Mouse (Mus musculus): ENCODE measurements around the gene Hnf1b. TPM values are rescaled to one million over a fixed set of nuclear protein-coding genes. Genes with fewer than 3 reads are reported as not detected.

Gene Hnf1b
- total and polyA plus RNA-seq, 3 experiments = 0.11 to 3.0 (median 0.42) TPM

- TF ChIP-seq NRF1 (IDR thresholded peaks at IDR 0.05; ENCODE audit: low read depth, low read length) (no peak), SMC3 (IDR thresholded peaks at IDR 0.05; ENCODE audit: low read depth, low read length) (no peak; the same call in 1 of the 2 replicates), MEF2A (IDR thresholded peaks at IDR 0.05; ENCODE audit: borderline replicate concordance, low read depth, low read length) (peak; percentile 58; the same call in 1 of the 2 replicates), CTCF (conservative IDR thresholded peaks at IDR 0.05 in 1 of 2, IDR thresholded peaks at IDR 0.05 in 1 of 2; ENCODE audit: low read depth in 2 of 2, low read length in 2 of 2) (no peak), JUND (conservative IDR thresholded peaks at IDR 0.05; ENCODE audit: low read depth, low read length) (peak; percentile 93), POLR2AphosphoS2 (IDR thresholded peaks at IDR 0.05; ENCODE audit: low read depth, low read length) (no peak), TCF12 (IDR thresholded peaks at IDR 0.05; ENCODE audit: low read depth, low read length) (peak; percentile 70; the same call in 1 of the 2 replicates), SIN3A (IDR thresholded peaks at IDR 0.05; ENCODE audit: low read length) (peak; percentile 71; the same call in 1 of the 2 replicates), E2F4 (IDR thresholded peaks at IDR 0.05; ENCODE audit: insufficient replicate concordance, low read depth, low read length) (no peak)
Observed at GRCm38 (mm10) chr11:83833959-83834496, 15.8 kb upstream of the Hnf1b start (continued).

- no peak overlapping the region for H3K4me3 ChIP-seq (replicated peaks in 1 of 3; ENCODE audit: low read depth in 2 of 3, low read length in 2 of 3, poor library complexity in 1 of 3)
- no peaks in the 10 kb centered on the region for H3K36me3 ChIP-seq (replicated peaks in 1 of 2; ENCODE audit: control insufficient read depth in 1 of 2, insufficient read depth in 1 of 2, low read length in 1 of 2)
- no peaks in the 10 kb centered on the region for H3K79me2 ChIP-seq (replicated peaks; ENCODE audit: control insufficient read depth, extremely low read depth, insufficient read depth, poor library complexity, severe bottlenecking)
- no peak for DNase-seq (ENCODE audit: extremely low read depth)
- TF ChIP-seq RAD21 (IDR thresholded peaks at IDR 0.05; ENCODE audit: low read depth, low read length) (no peak), MYC (IDR thresholded peaks at IDR 0.05; ENCODE audit: low read depth, low read length) (no peak), MAX (IDR thresholded peaks at IDR 0.05; ENCODE audit: low read length) (no peak), CTCF (conservative IDR thresholded peaks at IDR 0.05 in 1 of 2, IDR thresholded peaks at IDR 0.05 in 1 of 2; ENCODE audit: low read depth in 2 of 2, low read length in 2 of 2) (no peak), MAZ (IDR thresholded peaks at IDR 0.05; ENCODE audit: low read depth, low read length) (no peak)
- peaks cover 3 to 10% of the 10 kb centered on the region in 2 experiments for H3K4me1 ChIP-seq (ENCODE audit: control insufficient read depth in 1 of 2, insufficient read depth in 2 of 2)
- no peak overlapping the region for H3K27ac ChIP-seq (ENCODE audit: insufficient read depth, low read depth)
- H3K27me3 ChIP-seq (replicated peaks) = peaks cover 8% of the 10 kb centered on the region
- H3K9me3 ChIP-seq (replicated peaks; ENCODE audit: low read length) = no peaks in the 10 kb centered on the region
- no peak overlapping the region for H3K4me2 ChIP-seq (ENCODE audit: insufficient read depth, low read depth, poor library complexity, severe bottlenecking)
- dilution Hi-C loops (cut with MboI; ENCODE audit: extremely low pct_ligation_motif_present, extremely low pct_unique_long_range_greater_than_20kb, low sequenced_read_pairs) = no loop called here
- no peak overlapping the region for H3K9ac ChIP-seq (ENCODE audit: insufficient read depth, low read depth)
- in situ Hi-C loops (cut with MboI; ENCODE audit: low pct_ligation_motif_present, low pct_unique_long_range_greater_than_20kb, low sequenced_read_pairs) = no loop called here
Observed at GRCm38 (mm10) chr11:83839451-83839850, 10.4 kb upstream of the Hnf1b start.

- DNase-seq (ENCODE audit: extremely low read depth) = no peak
- Histone ChIP-seq H3K4me1 (ENCODE audit: control insufficient read depth in 1 of 2, insufficient read depth in 2 of 2) (peaks cover 2 to 7% of the 10 kb centered on the region in 2 experiments; a peak in 1 of 4 replicates), H3K36me3 (replicated peaks in 1 of 2; ENCODE audit: control insufficient read depth in 1 of 2, insufficient read depth in 1 of 2, low read length in 1 of 2) (no peaks in the 10 kb centered on the region), H3K9me3 (replicated peaks; ENCODE audit: low read length) (no peaks in the 10 kb centered on the region), H3K27me3 (replicated peaks) (peaks cover 6% of the 10 kb centered on the region), H3K4me2 (ENCODE audit: insufficient read depth, low read depth, poor library complexity, severe bottlenecking) (no peak overlapping the region), H3K9ac (ENCODE audit: insufficient read depth, low read depth) (no peak overlapping the region), H3K27ac (ENCODE audit: insufficient read depth, low read depth) (no peak overlapping the region), H3K79me2 (replicated peaks; ENCODE audit: control insufficient read depth, extremely low read depth, insufficient read depth, poor library complexity, severe bottlenecking) (no peaks in the 10 kb centered on the region), H3K4me3 (replicated peaks in 1 of 3; ENCODE audit: low read depth in 2 of 3, low read length in 2 of 3, poor library complexity in 1 of 3) (no peak overlapping the region)
- TF ChIP-seq MYC (IDR thresholded peaks at IDR 0.05; ENCODE audit: low read depth, low read length) (no peak), MAFK (IDR thresholded peaks at IDR 0.05; ENCODE audit: insufficient replicate concordance, low read length) (no peak), TBP (conservative IDR thresholded peaks at IDR 0.05; ENCODE audit: low read depth, low read length) (no peak), RCOR1 (conservative IDR thresholded peaks at IDR 0.05; ENCODE audit: low read depth, low read length) (no peak), POLR2AphosphoS2 (IDR thresholded peaks at IDR 0.05; ENCODE audit: low read depth, low read length) (no peak), SMC3 (IDR thresholded peaks at IDR 0.05; ENCODE audit: low read depth, low read length) (no peak), MEF2A (IDR thresholded peaks at IDR 0.05; ENCODE audit: borderline replicate concordance, low read depth, low read length) (no peak), CHD2 (IDR thresholded peaks at IDR 0.05; ENCODE audit: low read length) (no peak), CHD1 (IDR thresholded peaks at IDR 0.05; ENCODE audit: low read depth, low read length) (no peak), JUN (IDR thresholded peaks at IDR 0.05; ENCODE audit: insufficient read depth, low read depth, low read length) (no peak), IRF4 (IDR thresholded peaks at IDR 0.05; ENCODE audit: low read depth, low read length) (no peak), BHLHE40 (IDR thresholded peaks at IDR 0.05; ENCODE audit: low read depth, low read length) (no peak), GABPA (IDR thresholded peaks at IDR 0.05; ENCODE audit: insufficient replicate concordance, low read depth, low read length) (no peak), ELF1 (IDR thresholded peaks at IDR 0.05; ENCODE audit: low read depth, low read length) (no peak), ZKSCAN1 (IDR thresholded peaks at IDR 0.05; ENCODE audit: borderline replicate concordance, low read depth, low read length) (no peak)
- dilution Hi-C loops (cut with MboI; ENCODE audit: extremely low pct_ligation_motif_present, extremely low pct_unique_long_range_greater_than_20kb, low sequenced_read_pairs) (no loop called here), in situ Hi-C loops (cut with MboI; ENCODE audit: low pct_ligation_motif_present, low pct_unique_long_range_greater_than_20kb, low sequenced_read_pairs) (no loop called here)
Observed at GRCm38 (mm10) chr11:83843534-83843933, 6.3 kb upstream of the Hnf1b start.
